Mouse (Mus musculus): ENCODE results near the gene Fnbp1. TPM values are rescaled to one million over a fixed set of nuclear protein-coding genes. Genes with fewer than 3 reads are reported as not detected.
"Not testable (repeated sequence)": the region's sequence is repeated elsewhere in the genome, so short reads cannot be mapped to it uniquely, and the experiment has no call there.

Fnbp1 gene
- polyA plus RNA-seq, 1 experiment from 2014 or later, result 19.4 TPM

GRCm38 (mm10) chr2:31167571-31167970, 25.8 kb upstream of the Fnbp1 start:
- H3K4me2 ChIP-seq (replicated peaks); H3K9me3 ChIP-seq; H3K27ac ChIP-seq (replicated peaks); H3K4me1 ChIP-seq; H3K27me3 ChIP-seq; ATAC-seq (replicated peaks); H3K4me3 ChIP-seq; H3K9ac ChIP-seq (replicated peaks): not testable (repeated sequence)
- WGBS, result 98% methylated on average over 2 of the region's 2 CpGs
- peaks cover 44% of the 10 kb centered on the region for H3K36me3 ChIP-seq

- H3K27ac ChIP-seq (replicated peaks), result no peak overlapping the region
These were observed 23.7 kb upstream of the Fnbp1 start for GRCm38 (mm10) chr2:31165529-31165928.

DNA sequence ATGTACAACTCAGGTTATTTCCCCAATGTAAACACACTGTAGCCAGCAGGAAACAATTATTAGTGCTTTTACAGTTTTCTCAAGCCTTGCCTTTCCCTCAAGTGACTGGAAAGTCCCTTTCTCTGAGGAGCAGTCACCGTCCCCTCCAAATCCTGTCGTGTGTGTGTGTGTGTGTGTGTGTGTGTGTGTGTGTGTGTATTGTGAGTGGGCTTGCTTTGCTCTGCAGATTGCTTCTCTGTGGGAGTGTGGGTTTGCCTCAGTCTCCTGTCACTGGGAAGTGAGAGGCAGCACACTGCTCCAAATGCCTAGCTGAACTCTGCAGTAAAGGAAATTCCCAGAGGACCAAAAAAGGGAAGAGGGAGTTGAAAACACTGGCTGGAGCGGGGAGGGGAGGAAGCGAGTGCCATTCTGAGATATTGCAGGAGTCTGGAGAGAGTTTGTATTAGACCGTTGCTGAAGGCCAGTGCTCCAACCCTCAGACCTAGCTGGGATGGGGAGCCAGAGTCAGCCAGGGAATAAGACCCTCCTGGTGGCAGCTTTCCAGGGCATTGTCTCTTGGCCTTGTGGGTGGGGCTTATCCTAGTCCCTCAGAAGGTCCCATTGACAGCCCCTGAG, 23.1 kb upstream of the Fnbp1 start:
- H3K4me1 ChIP-seq, result peaks cover 4% of the 10 kb centered on the region; the same call in 1 of the 2 replicates
- ATAC-seq (replicated peaks), result no peak
- no peaks in the 10 kb centered on the region for H3K27me3 ChIP-seq
- no peaks in the 10 kb centered on the region for H3K9me3 ChIP-seq
- 55% methylated on average over 5 of the region's 5 CpGs for WGBS
- peaks cover 20% of the 10 kb centered on the region for H3K36me3 ChIP-seq
- H3K4me3 ChIP-seq, result no peak overlapping the region
- no peak overlapping the region for H3K27ac ChIP-seq (replicated peaks)
- no peak overlapping the region for H3K9ac ChIP-seq (replicated peaks)
- no peak overlapping the region for H3K4me2 ChIP-seq (replicated peaks)

More at GRCm38 (mm10) chr2:31165529-31165928, 23.7 kb upstream of the Fnbp1 start:
- 81% methylated on average over 4 of the region's 4 CpGs for WGBS
- no peak for ATAC-seq (replicated peaks)
- Histone ChIP-seq H3K9me3 (no peaks in the 10 kb centered on the region), H3K36me3 (peaks cover 25% of the 10 kb centered on the region), H3K27me3 (no peaks in the 10 kb centered on the region), H3K4me1 (peaks cover 4% of the 10 kb centered on the region; the same call in 1 of the 2 replicates), H3K4me3 (no peak overlapping the region), H3K4me2 (replicated peaks) (no peak overlapping the region), H3K9ac (replicated peaks) (no peak overlapping the region)

DNA sequence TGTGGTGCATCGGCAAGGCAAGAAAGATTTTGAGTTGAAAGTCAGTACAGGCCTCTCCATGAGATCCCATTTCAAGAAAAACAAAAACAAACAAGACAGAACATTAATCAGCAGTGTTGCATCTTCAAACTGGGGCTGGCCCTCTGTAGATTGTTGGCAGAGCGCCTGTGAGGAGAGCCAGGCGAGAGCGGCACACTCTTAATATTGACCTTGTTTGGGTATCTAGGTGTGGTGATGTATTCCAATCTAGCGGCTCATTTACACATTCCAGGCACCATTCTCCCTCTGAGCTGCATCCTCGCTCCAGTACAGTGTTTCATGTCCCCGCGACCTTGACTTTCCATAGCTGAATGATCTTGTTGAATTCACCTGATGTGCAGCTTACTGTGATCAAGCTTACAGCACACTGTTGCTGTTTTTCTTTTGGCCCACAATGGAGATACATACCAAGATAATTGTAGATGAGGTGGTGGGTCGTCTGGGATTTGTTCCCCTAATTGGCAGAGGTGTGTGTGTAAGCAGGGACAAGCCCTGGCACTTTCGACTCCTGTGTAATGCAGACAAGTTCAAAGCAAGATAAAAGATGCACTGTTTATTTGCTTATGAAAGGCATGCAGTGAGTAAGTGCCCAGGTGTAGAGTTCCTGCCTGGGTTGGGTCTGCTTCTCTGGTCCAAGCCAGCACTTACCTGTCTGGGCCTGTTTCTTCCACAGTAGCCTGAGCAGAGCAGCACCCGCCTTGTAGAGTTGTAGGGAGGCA, 21.7 kb upstream of the Fnbp1 start:
- Histone ChIP-seq H3K9ac (replicated peaks) (no peak overlapping the region), H3K4me3 (no peak overlapping the region), H3K36me3 (peaks cover 5% of the 10 kb centered on the region; the same call in 1 of the 2 replicates), H3K4me2 (replicated peaks) (no peak overlapping the region), H3K27ac (replicated peaks) (no peak overlapping the region), H3K9me3 (no peaks in the 10 kb centered on the region), H3K4me1 (peaks cover 4% of the 10 kb centered on the region; the same call in 1 of the 2 replicates), H3K27me3 (no peaks in the 10 kb centered on the region)
- WGBS, result 80% methylated on average over 11 of the region's 11 CpGs
- ATAC-seq (replicated peaks), result no peak

DNA sequence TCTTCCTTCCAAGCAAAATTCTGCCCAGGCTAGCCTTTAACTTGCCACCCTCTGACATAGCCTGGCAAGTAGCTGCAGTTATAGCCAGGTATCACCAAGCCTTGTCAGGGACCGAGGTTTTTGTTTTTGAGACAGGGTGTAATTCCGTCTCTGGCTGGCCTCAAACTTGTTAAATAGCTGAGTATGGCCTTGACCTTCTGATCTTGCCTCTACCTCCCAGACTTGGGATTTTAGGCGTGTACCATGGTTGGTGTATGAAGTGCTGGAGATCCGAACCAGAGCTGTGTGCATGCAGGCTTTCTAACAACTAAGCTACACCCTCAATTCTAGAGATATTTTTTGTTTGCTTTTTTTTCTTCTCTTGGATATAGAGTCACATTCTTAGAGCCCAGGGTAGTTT, 19.8 kb upstream of the Fnbp1 start:
- ATAC-seq (replicated peaks), result no peak
- Histone ChIP-seq H3K36me3 (no peaks in the 10 kb centered on the region), H3K9ac (replicated peaks) (no peak overlapping the region), H3K4me2 (replicated peaks) (no peak overlapping the region), H3K4me1 (peaks cover 4% of the 10 kb centered on the region; the same call in 1 of the 2 replicates), H3K4me3 (no peak overlapping the region), H3K27me3 (no peaks in the 10 kb centered on the region), H3K9me3 (no peaks in the 10 kb centered on the region), H3K27ac (replicated peaks) (no peak overlapping the region)
- WGBS, result 90% methylated on average over 4 of the region's 4 CpGs

- Histone ChIP-seq H3K36me3 (no peaks in the 10 kb centered on the region), H3K9ac (replicated peaks) (no peak overlapping the region), H3K27me3 (no peaks in the 10 kb centered on the region), H3K4me2 (replicated peaks) (no peak overlapping the region), H3K9me3 (no peaks in the 10 kb centered on the region), H3K4me1 (peaks cover 4% of the 10 kb centered on the region; the same call in 1 of the 2 replicates), H3K4me3 (no peak overlapping the region), H3K27ac (replicated peaks) (no peak overlapping the region)
- no peak for ATAC-seq (replicated peaks)
- WGBS, result 91% methylated on average over 10 of the region's 10 CpGs
These were observed 18.5 kb upstream of the Fnbp1 start for GRCm38 (mm10) chr2:31160147-31160920.

- Histone ChIP-seq H3K9ac (replicated peaks) (no peak overlapping the region), H3K27me3 (no peaks in the 10 kb centered on the region), H3K4me2 (replicated peaks) (no peak overlapping the region), H3K4me3 (no peak overlapping the region), H3K4me1 (peaks cover 16% of the 10 kb centered on the region), H3K27ac (replicated peaks) (no peak overlapping the region), H3K36me3 (no peaks in the 10 kb centered on the region), H3K9me3 (no peaks in the 10 kb centered on the region)
- no peak for ATAC-seq (replicated peaks)
- 86% methylated on average over 3 of the region's 3 CpGs for WGBS
These were observed 15.0 kb upstream of the Fnbp1 start for GRCm38 (mm10) chr2:31156846-31157245.

DNA sequence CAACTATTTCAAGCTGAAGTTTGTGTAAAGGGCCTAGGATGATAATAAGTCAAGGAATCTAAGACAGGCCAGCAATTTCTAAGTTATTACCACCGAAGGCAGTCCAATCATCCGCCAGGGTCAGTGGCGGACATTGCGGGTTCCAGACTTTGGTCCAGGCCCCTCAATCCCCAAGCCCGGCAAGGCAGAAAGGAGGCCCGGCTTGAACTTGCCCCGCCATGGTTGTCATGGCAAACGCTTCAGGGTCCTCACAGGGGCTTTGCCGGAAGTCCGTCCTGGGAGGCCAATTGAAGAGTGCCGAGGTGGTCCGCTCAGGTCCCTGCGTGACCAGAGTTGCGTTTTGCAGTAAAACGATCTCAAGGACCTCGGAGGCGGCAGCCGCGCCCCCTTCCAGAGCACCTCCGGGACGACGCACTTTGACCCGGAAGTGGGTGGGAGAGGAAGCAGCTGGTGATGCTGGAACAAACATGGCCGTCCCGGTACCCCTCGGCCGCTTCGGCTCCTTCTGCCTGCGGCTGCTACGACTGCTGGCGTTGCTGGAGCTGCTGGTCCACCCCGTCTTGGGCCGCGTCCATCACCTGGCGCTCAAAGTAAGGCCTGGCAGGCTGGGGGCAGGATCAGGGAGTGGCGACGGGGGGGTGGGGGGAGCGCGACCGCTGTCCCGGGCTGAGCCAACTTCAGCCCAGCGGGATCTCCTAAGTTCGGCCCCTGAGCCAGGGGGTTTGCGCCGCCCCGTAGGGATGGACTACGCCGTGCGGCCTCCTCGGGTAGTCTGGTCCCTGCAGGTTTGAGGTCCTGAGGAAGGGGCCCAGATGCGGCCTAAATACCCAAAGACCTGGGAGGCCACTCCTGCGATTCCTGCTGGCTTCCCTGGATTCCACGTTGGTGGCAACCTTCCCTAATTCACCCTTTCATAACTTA, 10.3 kb upstream of the Fnbp1 start, which contains the start of gene Gpr107:
TSS of gene Gpr107 (plus strand) at position 425 of the 921 bp plus-strand sequence.
- ATAC-seq (replicated peaks), result peak; percentile 96
- WGBS, result under 1% methylated on average over 53 of the region's 53 CpGs
- no peaks in the 10 kb centered on the region for H3K9me3 ChIP-seq
- peak within 1 kb of the TSS; percentile 96 for H3K4me3 ChIP-seq
- peaks cover 9% of the 10 kb centered on the region for H3K36me3 ChIP-seq
- H3K4me1 ChIP-seq, result peaks cover 24% of the 10 kb centered on the region
- no peaks in the 10 kb centered on the region for H3K27me3 ChIP-seq
- H3K27ac ChIP-seq (replicated peaks), result peak within 1 kb of the TSS; percentile 83
- peak within 1 kb of the TSS; percentile 56 for H3K4me2 ChIP-seq (replicated peaks)
- peak within 1 kb of the TSS; percentile 86 for H3K9ac ChIP-seq (replicated peaks)

DNA sequence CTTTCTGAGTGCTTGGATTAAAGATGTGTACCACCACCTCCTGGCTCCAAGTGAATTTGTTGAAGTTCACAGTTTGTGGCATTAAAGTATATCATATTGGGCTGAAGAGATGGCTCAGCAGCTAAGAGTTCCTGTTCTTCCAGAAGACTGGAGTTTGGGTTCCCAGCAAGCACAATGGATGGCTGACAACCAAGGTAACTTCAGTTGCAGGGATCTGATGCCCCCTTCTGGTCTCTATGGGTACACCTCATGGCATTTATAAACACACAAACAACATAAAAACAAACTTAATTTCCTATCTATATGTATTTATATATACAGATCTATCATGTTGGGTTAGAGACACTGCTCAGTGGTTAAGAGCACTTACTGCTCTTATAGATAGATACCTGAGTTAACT, 9.0 kb upstream of the Fnbp1 start:
- H3K9me3 ChIP-seq, result no peaks in the 10 kb centered on the region

GRCm38 (mm10) chr2:31147054-31147453, 5.2 kb upstream of the Fnbp1 start:
- peaks cover 13% of the 10 kb centered on the region for H3K4me1 ChIP-seq
- H3K4me2 ChIP-seq (replicated peaks), result no peak overlapping the region
- peaks cover 19% of the 10 kb centered on the region for H3K36me3 ChIP-seq
- H3K27me3 ChIP-seq, result no peaks in the 10 kb centered on the region
- H3K9me3 ChIP-seq, result no peaks in the 10 kb centered on the region
- no peak for ATAC-seq (replicated peaks)
- no peak overlapping the region for H3K9ac ChIP-seq (replicated peaks)
- no peak overlapping the region for H3K4me3 ChIP-seq
- 91% methylated on average over 7 of the region's 7 CpGs for WGBS
- H3K27ac ChIP-seq (replicated peaks), result no peak overlapping the region

More for the DNA sequence above, 9.0 kb upstream of the Fnbp1 start:
- Histone ChIP-seq H3K4me1 (peaks cover 24% of the 10 kb centered on the region), H3K9ac (replicated peaks) (no peak overlapping the region), H3K4me3 (no peak overlapping the region), H3K27ac (replicated peaks) (no peak overlapping the region), H3K36me3 (peaks cover 19% of the 10 kb centered on the region), H3K4me2 (replicated peaks) (no peak overlapping the region), H3K27me3 (no peaks in the 10 kb centered on the region)
- ATAC-seq (replicated peaks), result no peak

- H3K4me3 ChIP-seq, result no peak overlapping the region
- H3K9ac ChIP-seq (replicated peaks), result no peak overlapping the region
- H3K27me3 ChIP-seq, result no peaks in the 10 kb centered on the region
- no peaks in the 10 kb centered on the region for H3K9me3 ChIP-seq
- WGBS, result 81% methylated on average over 1 of the region's 1 CpGs
- ATAC-seq (replicated peaks), result no peak
- no peak overlapping the region for H3K27ac ChIP-seq (replicated peaks)
- peaks cover 17% of the 10 kb centered on the region for H3K4me1 ChIP-seq
- H3K36me3 ChIP-seq, result peaks cover 19% of the 10 kb centered on the region
- H3K4me2 ChIP-seq (replicated peaks), result no peak overlapping the region
These were observed 3.1 kb upstream of the Fnbp1 start for GRCm38 (mm10) chr2:31144901-31145300.

Data from forebrain, embryonic 15.5 days (tissue).